Mouse (Mus musculus) ES-E14 (cell line): ENCODE data around the gene Rfx4.

ENCODE experiments used
- CHD2 ChIP-seq: IDR thresholded peaks from 2 replicates; pipeline ENCODE4 v1.6.1; 2014; ENCODE audit warnings: mild to moderate bottlenecking, low read depth, low read length, inconsistent platforms
- HCFC1 ChIP-seq: IDR thresholded peaks from 2 replicates; pipeline ENCODE4 v1.6.1; 2012; ENCODE audit warnings: low read length, inconsistent platforms, borderline replicate concordance; ENCODE audit not compliant: insufficient read depth
- MAFK ChIP-seq: IDR thresholded peaks from 2 replicates; pipeline ENCODE4 v1.6.1; 2014; ENCODE audit warnings: mild to moderate bottlenecking, low read depth, low read length, inconsistent platforms; ENCODE audit not compliant: insufficient read depth
- ZC3H11A ChIP-seq: IDR thresholded peaks from 2 replicates; pipeline ENCODE4 v1.6.1; 2012; ENCODE audit warnings: low read depth, mild to moderate bottlenecking, inconsistent platforms, low read length, borderline replicate concordance

DNA sequence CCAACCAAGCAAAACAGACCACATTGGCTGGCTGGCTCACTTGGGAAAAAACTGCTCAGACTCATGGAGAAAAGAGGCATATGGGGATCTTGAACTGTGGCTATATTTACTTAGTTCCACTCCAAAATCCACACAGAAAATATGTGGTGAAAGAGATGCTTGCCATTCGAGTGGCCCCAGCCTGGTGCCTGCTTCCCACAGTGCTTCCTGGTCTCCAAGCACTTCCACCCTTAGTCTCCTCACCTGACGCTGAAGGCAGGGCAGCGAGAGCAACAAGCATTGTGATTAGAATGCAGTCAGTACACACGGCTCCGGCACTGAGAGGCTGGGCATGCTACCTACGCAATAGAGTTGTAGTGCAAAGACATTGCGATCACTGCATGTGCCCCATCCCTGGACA lies 111.7 kb downstream of the Rfx4 start:
- no peak for TF ChIP-seq ZC3H11A
- no peak for TF ChIP-seq CHD2
- TF ChIP-seq HCFC1 = no peak
- no peak for TF ChIP-seq MAFK
